Mouse (Mus musculus): ENCODE data around the gene Slc11a2. TPM values are rescaled to one million over a fixed set of nuclear protein-coding genes. Genes with fewer than 3 reads are reported as not detected.
A peak's percentile ranks its signal among the peaks of the same experiment; 100 is the strongest.
"Not testable (repeated sequence)": the region's sequence is repeated elsewhere in the genome, so short reads cannot be mapped to it uniquely, and the experiment has no call there.

Gene Slc11a2
- total RNA-seq, 2 experiments from 2014 or later = 55.4 to 58.7 TPM

GRCm38 (mm10) chr15:100436112-100436511, 11.2 kb upstream of the Slc11a2 start:
- DNase-seq (ENCODE audit: low spot score in 2 of 2) = no peak

GRCm38 (mm10) chr15:100433234-100433633, 8.4 kb upstream of the Slc11a2 start:
- DNase-seq (ENCODE audit: low spot score in 2 of 2) = no peak

- DNase-seq (ENCODE audit: low spot score in 2 of 2) = no peak
Measured at GRCm38 (mm10) chr15:100429959-100430565, 5.2 kb upstream of the Slc11a2 start.

- DNase-seq (ENCODE audit: low spot score in 2 of 2) = no peak
Measured at GRCm38 (mm10) chr15:100428296-100428905, 3.5 kb upstream of the Slc11a2 start.

GRCm38 (mm10) chr15:100423916-100424315, 956 bp downstream of the Slc11a2 start:
- DNase-seq (ENCODE audit: low spot score in 2 of 2) = no peak

GRCm38 (mm10) chr15:100422899-100423860, 1.7 kb downstream of the Slc11a2 start:
- peak; percentile 95 to 97 for DNase-seq (ENCODE audit: low spot score in 2 of 2)

GRCm38 (mm10) chr15:100422476-100422875, 2.4 kb downstream of the Slc11a2 start:
- DNase-seq (ENCODE audit: low spot score in 2 of 2) = no peak

- not testable (repeated sequence) for DNase-seq (ENCODE audit: low spot score in 2 of 2)
Measured at GRCm38 (mm10) chr15:100421758-100422197, 3.1 kb downstream of the Slc11a2 start, which contains the start of gene Gm5475. Gene Gm5475 (plus strand): TSS chr15:100422147.

GRCm38 (mm10) chr15:100421059-100421757, 3.7 kb downstream of the Slc11a2 start:
- DNase-seq (ENCODE audit: low spot score in 2 of 2) = peak in 1 of 2 experiments; percentile 11

- DNase-seq (ENCODE audit: low spot score in 2 of 2) = no peak
Measured at GRCm38 (mm10) chr15:100419901-100420745, 4.7 kb downstream of the Slc11a2 start.

GRCm38 (mm10) chr15:100419311-100419710, 5.6 kb downstream of the Slc11a2 start:
- no peak for DNase-seq (ENCODE audit: low spot score in 2 of 2)

GRCm38 (mm10) chr15:100417854-100418450, 6.9 kb downstream of the Slc11a2 start:
- no peak for DNase-seq (ENCODE audit: low spot score in 2 of 2)

- no peak for DNase-seq (ENCODE audit: low spot score in 2 of 2)
Measured at GRCm38 (mm10) chr15:100415684-100416083, 9.2 kb downstream of the Slc11a2 start.

- no peak for DNase-seq (ENCODE audit: low spot score in 2 of 2)
Measured at GRCm38 (mm10) chr15:100414942-100415341, 9.9 kb downstream of the Slc11a2 start.

- no peak for DNase-seq (ENCODE audit: low spot score in 2 of 2)
Measured at GRCm38 (mm10) chr15:100414011-100414410, 10.9 kb downstream of the Slc11a2 start.

- no peak for DNase-seq (ENCODE audit: low spot score in 2 of 2)
Measured at GRCm38 (mm10) chr15:100413306-100413705, 11.6 kb downstream of the Slc11a2 start.

- no peak for DNase-seq (ENCODE audit: low spot score in 2 of 2)
Measured at GRCm38 (mm10) chr15:100411731-100412130, 13.1 kb downstream of the Slc11a2 start.

GRCm38 (mm10) chr15:100410918-100411672, 13.8 kb downstream of the Slc11a2 start:
- DNase-seq (ENCODE audit: low spot score in 2 of 2) = no peak

- no peak for DNase-seq (ENCODE audit: low spot score in 2 of 2)
Measured at GRCm38 (mm10) chr15:100406088-100406487, 18.8 kb downstream of the Slc11a2 start.
